Mouse (Mus musculus) stomach, embryonic 14.5 days (tissue): ENCODE measurements at regions not wholly inside any gene's neighbourhood (a gene's known extent, or its start where the extent isn't known, plus 50 kb on each side); places are given as distances from the start of the nearest gene placed in this dataset.
A peak's percentile ranks its signal among the peaks of the same experiment; 100 is the strongest.

ENCODE experiments used
- ATAC-seq: fragments of 200-750 bp; cut with Nextera tagmentation; 2 replicates; pipeline ENCODE4 v1.8.0; 2017; ENCODE audit warnings: low read depth, moderate TSS enrichment; ENCODE audit not compliant: insufficient number of reproducible peaks, insufficient read depth, low FRiP score
- H3K27ac ChIP-seq: fragments of 300-500 bp; sonication (generic); 2 replicates; pipeline ENCODE4 v1.5.1; 2014; ENCODE audit warnings: mild to moderate bottlenecking, low read length, moderate library complexity, mixed read lengths
- H3K27me3 ChIP-seq: fragments of 300-500 bp; sonication (generic); 2 replicates; pipeline ENCODE4 v1.6.1; 2014; ENCODE audit warnings: low read length, control low read depth, mixed read lengths; ENCODE audit not compliant: control insufficient read depth, insufficient read depth
- H3K36me3 ChIP-seq: fragments of 300-500 bp; sonication (generic); 2 replicates; pipeline ENCODE4 v1.6.1; 2014; ENCODE audit warnings: mild to moderate bottlenecking, control low read depth, low read length, moderate library complexity, mixed read lengths; ENCODE audit not compliant: control insufficient read depth, insufficient read depth
- H3K4me1 ChIP-seq: fragments of 300-500 bp; sonication (generic); 2 replicates; pipeline ENCODE4 v1.6.1; 2014; ENCODE audit warnings: low read length, control low read depth, mixed read lengths; ENCODE audit not compliant: control insufficient read depth, insufficient read depth
- H3K4me2 ChIP-seq: fragments of 300-500 bp; sonication (generic); replicated peaks from 2 replicates; pipeline ENCODE4 v1.6.1; 2014; ENCODE audit warnings: low read depth, low read length, control low read depth
- H3K4me3 ChIP-seq: fragments of 300-500 bp; sonication (generic); 2 replicates; pipeline ENCODE4 v1.5.1; 2014; ENCODE audit warnings: low read depth, low read length, control low read depth
- H3K9ac ChIP-seq: fragments of 300-500 bp; sonication (generic); replicated peaks from 2 replicates; pipeline ENCODE4 v1.6.1; 2014; ENCODE audit warnings: low read depth, mild to moderate bottlenecking, control low read depth, low read length, moderate library complexity, mixed read lengths
- H3K9me3 ChIP-seq: fragments of 300-500 bp; sonication (generic); 2 replicates; pipeline ENCODE4 v1.6.1; 2016; ENCODE audit warnings: low read depth, low read length, control low read depth; ENCODE audit not compliant: control insufficient read depth
- WGBS: fragments of 180-500 bp; shearing (Covaris S2); extraction: QIAGEN DNeasy Blood & Tissue Kit; methylation state at CpG from one replicate; pipeline ENCODE4 v1.1.7; 2014; 5-methylcytosine and 5-hydroxymethylcytosine counted together

- H3K9ac ChIP-seq: no peak overlapping the region
- H3K4me3 ChIP-seq: no peak overlapping the region
- H3K27me3 ChIP-seq: no peaks in the 10 kb centered on the region
- peaks cover 5% of the 10 kb centered on the region; the same call in 1 of the 2 replicates for H3K4me1 ChIP-seq
- no peak for ATAC-seq
- no peaks in the 10 kb centered on the region for H3K9me3 ChIP-seq
- 39% methylated on average over 5 of the region's 5 CpGs for whole genome bisulfite sequencing
- no peak overlapping the region for H3K4me2 ChIP-seq
- H3K27ac ChIP-seq: no peak overlapping the region
- no peaks in the 10 kb centered on the region for H3K36me3 ChIP-seq
Observed at GRCm38 (mm10) chr5:118473128-118473730, 87.2 kb upstream of the Med13l start.

- H3K27me3 ChIP-seq: no peaks in the 10 kb centered on the region
- H3K9me3 ChIP-seq: no peaks in the 10 kb centered on the region
- no peaks in the 10 kb centered on the region for H3K36me3 ChIP-seq
- H3K4me2 ChIP-seq: no peak overlapping the region
- 85% methylated on average over 5 of the region's 5 CpGs for WGBS
- H3K4me3 ChIP-seq: no peak overlapping the region
- H3K27ac ChIP-seq: no peak overlapping the region
- H3K9ac ChIP-seq: no peak overlapping the region
- ATAC-seq: no peak
- H3K4me1 ChIP-seq: peaks cover 5% of the 10 kb centered on the region; the same call in 1 of the 2 replicates
Observed at GRCm38 (mm10) chr5:118476597-118476996, 83.9 kb upstream of the Med13l start.

- no peak overlapping the region for H3K27ac ChIP-seq
Observed at GRCm38 (mm10) chr5:118477131-118478119, 83.1 kb upstream of the Med13l start.

GRCm38 (mm10) chr5:118478120-118478768, 82.2 kb upstream of the Med13l start:
- H3K9ac ChIP-seq: no peak overlapping the region
- peak overlapping the region; percentile 60 for H3K4me2 ChIP-seq
- peak; percentile 56; the same call in 1 of the 2 replicates for ATAC-seq
- H3K9me3 ChIP-seq: no peaks in the 10 kb centered on the region
- WGBS: 11% methylated on average over 15 of the region's 15 CpGs
- peaks cover 5% of the 10 kb centered on the region; the same call in 1 of the 2 replicates for H3K4me1 ChIP-seq
- H3K36me3 ChIP-seq: no peaks in the 10 kb centered on the region
- H3K27ac ChIP-seq: no peak overlapping the region
- no peaks in the 10 kb centered on the region for H3K27me3 ChIP-seq
- peak overlapping the region; percentile 15; the same call in 1 of the 2 replicates for H3K4me3 ChIP-seq

More at GRCm38 (mm10) chr5:118477131-118478119, 83.1 kb upstream of the Med13l start:
- Histone ChIP-seq H3K4me1 (peaks cover 5% of the 10 kb centered on the region; the same call in 1 of the 2 replicates), H3K36me3 (no peaks in the 10 kb centered on the region), H3K4me3 (peak overlapping the region; percentile 15; the same call in 1 of the 2 replicates), H3K9ac (no peak overlapping the region), H3K27me3 (no peaks in the 10 kb centered on the region), H3K9me3 (no peaks in the 10 kb centered on the region), H3K4me2 (peak overlapping the region; percentile 60)
- no peak for ATAC-seq
- 52% methylated on average over 19 of the region's 19 CpGs for WGBS

- 66% methylated on average over 5 of the region's 5 CpGs for WGBS
- ATAC-seq: no peak
Observed at GRCm38 (mm10) chr5:118480000-118480399, 80.5 kb upstream of the Med13l start.

GRCm38 (mm10) chr5:118480965-118481793, 79.3 kb upstream of the Med13l start:
- no peak for ATAC-seq
- no peak overlapping the region for H3K4me3 ChIP-seq

More at GRCm38 (mm10) chr5:118480000-118480399, 80.5 kb upstream of the Med13l start:
- H3K36me3 ChIP-seq: no peaks in the 10 kb centered on the region
- H3K4me3 ChIP-seq: no peak overlapping the region
- H3K9me3 ChIP-seq: no peaks in the 10 kb centered on the region
- H3K27me3 ChIP-seq: no peaks in the 10 kb centered on the region
- H3K27ac ChIP-seq: no peak overlapping the region
- H3K9ac ChIP-seq: no peak overlapping the region
- H3K4me2 ChIP-seq: no peak overlapping the region
- peaks cover 8% of the 10 kb centered on the region; the same call in 1 of the 2 replicates for H3K4me1 ChIP-seq

GRCm38 (mm10) chr5:118481794-118482049, 78.8 kb upstream of the Med13l start:
- no peak overlapping the region for H3K4me2 ChIP-seq
- no peaks in the 10 kb centered on the region for H3K36me3 ChIP-seq
- no peak for ATAC-seq
- H3K9me3 ChIP-seq: no peaks in the 10 kb centered on the region
- H3K27ac ChIP-seq: no peak overlapping the region
- H3K4me3 ChIP-seq: no peak overlapping the region
- H3K4me1 ChIP-seq: peaks cover 8% of the 10 kb centered on the region; the same call in 1 of the 2 replicates
- H3K9ac ChIP-seq: no peak overlapping the region
- no peaks in the 10 kb centered on the region for H3K27me3 ChIP-seq

More at GRCm38 (mm10) chr5:118480965-118481793, 79.3 kb upstream of the Med13l start:
- H3K4me1 ChIP-seq: peaks cover 8% of the 10 kb centered on the region; the same call in 1 of the 2 replicates
- no peaks in the 10 kb centered on the region for H3K36me3 ChIP-seq
- WGBS: 71% methylated on average over 10 of the region's 10 CpGs
- H3K27me3 ChIP-seq: no peaks in the 10 kb centered on the region
- H3K27ac ChIP-seq: no peak overlapping the region
- H3K4me2 ChIP-seq: no peak overlapping the region
- H3K9ac ChIP-seq: no peak overlapping the region
- H3K9me3 ChIP-seq: no peaks in the 10 kb centered on the region
